Mouse (Mus musculus): ENCODE measurements around the gene Uqcc2. TPM values are rescaled to one million over a fixed set of nuclear protein-coding genes. Genes with fewer than 3 reads are reported as not detected.

Gene Uqcc2
- total and polyA plus RNA-seq, 3 experiments, result 176 to 329 TPM; not detected in 1

DNA sequence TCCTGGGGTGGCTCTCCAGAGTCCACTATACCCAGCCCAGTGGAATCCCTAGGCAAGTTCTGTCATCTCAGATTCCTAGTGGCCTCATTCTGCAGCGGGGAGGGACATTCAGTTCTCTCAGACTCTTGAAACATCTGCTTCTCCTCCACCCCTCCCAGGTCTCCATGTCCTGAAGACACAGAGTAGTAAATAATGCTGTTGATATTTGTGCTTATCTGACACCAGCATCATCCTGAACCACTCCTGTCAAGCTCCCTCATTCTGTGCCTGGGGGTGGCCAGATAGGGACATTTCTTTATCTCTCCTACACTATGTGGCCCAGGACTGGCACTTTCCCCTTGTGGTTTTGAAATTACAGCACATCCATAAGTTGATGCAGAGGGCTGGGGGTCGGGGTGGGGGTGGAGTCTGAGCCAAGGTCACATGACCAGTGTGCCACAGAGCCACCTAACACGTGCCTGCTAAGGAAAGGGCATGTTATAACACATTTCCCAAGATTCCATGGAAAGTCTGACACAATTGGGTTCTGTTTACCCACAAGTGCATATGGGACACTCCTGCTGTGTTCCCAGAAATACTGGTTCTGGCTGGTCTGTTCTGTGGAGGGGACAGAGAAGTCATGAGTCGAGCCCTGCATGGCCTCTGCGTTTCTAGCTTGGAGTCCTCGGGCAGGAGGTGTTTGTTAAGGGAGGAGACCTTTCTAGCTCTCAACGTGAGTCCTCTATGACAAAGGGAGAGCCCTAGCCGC, 19.4 kb upstream of the Uqcc2 start:
- Histone ChIP-seq H3K9ac (ENCODE audit: control insufficient read depth, low read depth, low read length, poor library complexity, severe bottlenecking) (peak overlapping the region; percentile 18), H3K36me3 (ENCODE audit: control insufficient read depth in 1 of 2, insufficient read depth in 2 of 2, low read length in 2 of 2) (peaks cover 0 to 13% of the 10 kb centered on the region in 2 experiments; a peak in 2 of 4 replicates)

DNA sequence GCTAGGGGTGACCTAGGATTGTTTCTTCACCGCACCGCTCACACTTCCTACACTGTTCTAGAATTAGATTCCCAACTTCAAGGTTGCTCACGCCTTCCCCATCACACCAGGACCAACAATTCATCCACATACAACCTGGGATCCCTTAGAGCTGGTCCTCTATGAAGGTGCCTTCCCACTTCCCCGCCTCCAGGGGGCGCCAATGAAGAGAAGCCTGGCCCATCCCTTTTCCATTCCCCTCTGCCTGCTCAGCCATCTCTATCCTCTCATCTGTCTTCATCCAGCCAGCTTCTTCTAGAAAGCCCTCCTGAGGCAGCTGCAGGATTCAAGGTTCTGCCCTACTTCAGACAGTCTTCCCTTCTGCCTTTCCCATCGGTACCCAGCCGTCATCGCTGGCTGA, 17.7 kb upstream of the Uqcc2 start:
- DNase-seq (ENCODE audit: low read depth, low spot score), result peak; percentile 60
- Histone ChIP-seq H3K4me1 (ENCODE audit: control insufficient read depth in 1 of 2, insufficient read depth in 2 of 2, low read length in 2 of 2) (peaks cover 7 to 20% of the 10 kb centered on the region in 2 experiments; a peak in 3 of 4 replicates), H3K9me3 (replicated peaks; ENCODE audit: insufficient read depth, low read length) (no peaks in the 10 kb centered on the region), H3K36me3 (ENCODE audit: control insufficient read depth in 1 of 2, insufficient read depth in 2 of 2, low read length in 2 of 2) (peaks cover 0 to 15% of the 10 kb centered on the region in 2 experiments; a peak in 2 of 4 replicates), H3K27me3 (ENCODE audit: control insufficient read depth in 1 of 2, insufficient read depth in 2 of 2, low read length in 2 of 2) (no peaks in the 10 kb centered on the region), H3K79me2 (ENCODE audit: control insufficient read depth, insufficient read depth, low read length, poor library complexity) (no peaks in the 10 kb centered on the region), H3K9ac (ENCODE audit: control insufficient read depth, low read depth, low read length, poor library complexity, severe bottlenecking) (no peak overlapping the region), H3K27ac (ENCODE audit: control insufficient read depth, low read depth, low read length) (no peak overlapping the region), H3K4me3 (ENCODE audit: control insufficient read depth in 1 of 2, insufficient read depth in 1 of 2, low read depth in 2 of 2, low read length in 2 of 2) (no peak overlapping the region)
- TF ChIP-seq ZC3H11A (IDR thresholded peaks at IDR 0.05; ENCODE audit: low read depth, low read length), result peak; percentile 43
- no peak for TF ChIP-seq NRF1 (IDR thresholded peaks at IDR 0.05; ENCODE audit: insufficient read depth, low read depth, low read length, poor library complexity, severe bottlenecking)
- TF ChIP-seq JUND (IDR thresholded peaks at IDR 0.05; ENCODE audit: low read depth, low read length), result no peak
- TF ChIP-seq MAX (IDR thresholded peaks at IDR 0.05; ENCODE audit: low read length), result no peak
- TF ChIP-seq RCOR1 (IDR thresholded peaks at IDR 0.05; ENCODE audit: low read depth, low read length), result no peak
- TF ChIP-seq POLR2A (IDR thresholded peaks at IDR 0.05; ENCODE audit: control insufficient read depth in 1 of 2, insufficient read depth in 1 of 2, low read depth in 1 of 2, low read length in 2 of 2, poor library complexity in 1 of 2), result no peak
- no peak for TF ChIP-seq ZMIZ1 (IDR thresholded peaks at IDR 0.05; ENCODE audit: low read depth, low read length)
- TF ChIP-seq EP300 (IDR thresholded peaks at IDR 0.05; ENCODE audit: low read depth in 1 of 2, low read length in 2 of 2), result no peak
- no peak for TF ChIP-seq ETS1 (IDR thresholded peaks at IDR 0.05; ENCODE audit: low read depth, low read length)
- TF ChIP-seq CTCF (IDR thresholded peaks at IDR 0.05 in 2 of 3, conservative IDR thresholded peaks at IDR 0.05 in 1 of 3; ENCODE audit: control insufficient read depth in 1 of 3, insufficient read depth in 1 of 3, low read depth in 2 of 3, low read length in 3 of 3, poor library complexity in 1 of 3, severe bottlenecking in 1 of 3), result peak; percentile 71 to 83 (median 77)
- TF ChIP-seq MAFK (IDR thresholded peaks at IDR 0.05; ENCODE audit: borderline replicate concordance, low read depth, low read length), result no peak
- TF ChIP-seq HCFC1 (IDR thresholded peaks at IDR 0.05; ENCODE audit: low read depth, low read length), result no peak
- no peak for TF ChIP-seq POLR2AphosphoS2 (IDR thresholded peaks at IDR 0.05; ENCODE audit: low read length)
- no peak for TF ChIP-seq USF1 (IDR thresholded peaks at IDR 0.05; ENCODE audit: low read depth, low read length)
- no peak for TF ChIP-seq POLR2AphosphoS5 (IDR thresholded peaks at IDR 0.05; ENCODE audit: borderline replicate concordance, low read depth, low read length)
- TF ChIP-seq MEF2A (IDR thresholded peaks at IDR 0.05; ENCODE audit: extremely low read depth, insufficient replicate concordance, low read depth, low read length, poor library complexity, severe bottlenecking), result no peak
- TF ChIP-seq TAL1 (IDR thresholded peaks at IDR 0.05; ENCODE audit: low read length), result no peak

More for the DNA sequence above, 19.4 kb upstream of the Uqcc2 start:
- Histone ChIP-seq H3K4me3 (ENCODE audit: control insufficient read depth in 1 of 2, insufficient read depth in 1 of 2, low read depth in 2 of 2, low read length in 2 of 2) (no peak overlapping the region), H3K27me3 (ENCODE audit: control insufficient read depth in 1 of 2, insufficient read depth in 2 of 2, low read length in 2 of 2) (no peaks in the 10 kb centered on the region), H3K79me2 (ENCODE audit: control insufficient read depth, insufficient read depth, low read length, poor library complexity) (no peaks in the 10 kb centered on the region), H3K27ac (ENCODE audit: control insufficient read depth, low read depth, low read length) (peak overlapping the region; percentile 68), H3K9me3 (replicated peaks; ENCODE audit: insufficient read depth, low read length) (no peaks in the 10 kb centered on the region), H3K4me1 (ENCODE audit: control insufficient read depth in 1 of 2, insufficient read depth in 2 of 2, low read length in 2 of 2) (peaks cover 7 to 17% of the 10 kb centered on the region in 2 experiments; a peak in 3 of 4 replicates)
- peak; percentile 90 for DNase-seq (ENCODE audit: low read depth, low spot score)
- no peak for TF ChIP-seq ZKSCAN1 (IDR thresholded peaks at IDR 0.05; ENCODE audit: low read depth, low read length)
- TF ChIP-seq SIN3A (IDR thresholded peaks at IDR 0.05; ENCODE audit: low read length), result peak; percentile 76
- TF ChIP-seq TBP (IDR thresholded peaks at IDR 0.05; ENCODE audit: low read depth, low read length), result no peak
- no peak for TF ChIP-seq ELF1 (IDR thresholded peaks at IDR 0.05; ENCODE audit: low read depth, low read length)
- TF ChIP-seq MAZ (IDR thresholded peaks at IDR 0.05; ENCODE audit: low read depth, low read length), result peak; percentile 76; the same call in 1 of the 2 replicates
- peak; percentile 69; the same call in 1 of the 2 replicates for TF ChIP-seq MXI1 (IDR thresholded peaks at IDR 0.05; ENCODE audit: low read depth, low read length)
- TF ChIP-seq CHD1 (IDR thresholded peaks at IDR 0.05; ENCODE audit: low read depth, low read length), result no peak
- TF ChIP-seq USF1 (IDR thresholded peaks at IDR 0.05; ENCODE audit: low read depth, low read length), result peak; percentile 95
- TF ChIP-seq GATA1 (IDR thresholded peaks at IDR 0.05; ENCODE audit: low read depth, low read length), result peak; percentile 96
- TF ChIP-seq SMC3 (IDR thresholded peaks at IDR 0.05; ENCODE audit: low read depth, low read length), result no peak
- peak; percentile 84 for TF ChIP-seq MYC (IDR thresholded peaks at IDR 0.05; ENCODE audit: low read depth, low read length)
- peak; percentile 95 for TF ChIP-seq MAX (IDR thresholded peaks at IDR 0.05; ENCODE audit: low read length)
- no peak for TF ChIP-seq E2F4 (IDR thresholded peaks at IDR 0.05; ENCODE audit: borderline replicate concordance, low read depth, low read length)
- peak; percentile 87 to 95 for TF ChIP-seq EP300 (IDR thresholded peaks at IDR 0.05; ENCODE audit: low read depth in 1 of 2, low read length in 2 of 2)
- no peak for TF ChIP-seq GABPA (IDR thresholded peaks at IDR 0.05; ENCODE audit: low read depth, low read length)
- no peak for TF ChIP-seq MYB (IDR thresholded peaks at IDR 0.05; ENCODE audit: low read depth, low read length)
- no peak for TF ChIP-seq NRF1 (IDR thresholded peaks at IDR 0.05; ENCODE audit: insufficient read depth, low read depth, low read length, poor library complexity, severe bottlenecking)
- TF ChIP-seq UBTF (IDR thresholded peaks at IDR 0.05; ENCODE audit: borderline replicate concordance, insufficient read depth, low read depth, low read length), result no peak
- no peak for TF ChIP-seq POLR2AphosphoS2 (IDR thresholded peaks at IDR 0.05; ENCODE audit: low read length)
- TF ChIP-seq ZMIZ1 (IDR thresholded peaks at IDR 0.05; ENCODE audit: low read depth, low read length), result no peak
- TF ChIP-seq BHLHE40 (IDR thresholded peaks at IDR 0.05; ENCODE audit: borderline replicate concordance, low read depth, low read length), result peak; percentile 90
- TF ChIP-seq POLR2A (IDR thresholded peaks at IDR 0.05; ENCODE audit: control insufficient read depth in 1 of 2, insufficient read depth in 1 of 2, low read depth in 1 of 2, low read length in 2 of 2, poor library complexity in 1 of 2), result no peak
- TF ChIP-seq ZNF384 (IDR thresholded peaks at IDR 0.05; ENCODE audit: low read depth, low read length), result no peak
- TF ChIP-seq RCOR1 (IDR thresholded peaks at IDR 0.05; ENCODE audit: low read depth, low read length), result peak; percentile 62
- TF ChIP-seq CHD2 (IDR thresholded peaks at IDR 0.05; ENCODE audit: low read length), result peak; percentile 14; the same call in 1 of the 2 replicates
- TF ChIP-seq KAT2A (conservative IDR thresholded peaks at IDR 0.05; ENCODE audit: low read depth, low read length), result no peak
- peak in 1 of 2 experiments; percentile 81; a peak in 2 of 4 replicates for TF ChIP-seq USF2 (IDR thresholded peaks at IDR 0.05; ENCODE audit: borderline replicate concordance in 1 of 2, insufficient read depth in 1 of 2, low read depth in 1 of 2, low read length in 2 of 2)
- peak; percentile 97 for TF ChIP-seq TCF12 (IDR thresholded peaks at IDR 0.05; ENCODE audit: low read depth, low read length)
- peak; percentile 93 for TF ChIP-seq TAL1 (IDR thresholded peaks at IDR 0.05; ENCODE audit: low read length)
- no peak for TF ChIP-seq HCFC1 (IDR thresholded peaks at IDR 0.05; ENCODE audit: low read depth, low read length)
- no peak for TF ChIP-seq MEF2A (IDR thresholded peaks at IDR 0.05; ENCODE audit: extremely low read depth, insufficient replicate concordance, low read depth, low read length, poor library complexity, severe bottlenecking)
- TF ChIP-seq JUND (IDR thresholded peaks at IDR 0.05; ENCODE audit: low read depth, low read length), result no peak
- peak; percentile 85 for TF ChIP-seq ETS1 (IDR thresholded peaks at IDR 0.05; ENCODE audit: low read depth, low read length)

Measured in MEL (cell line).